Mouse (Mus musculus) cerebellum, adult 11 months (tissue): ENCODE results near the gene Map3k5.

Experiments
- DNase-seq: peaks from one replicate; pipeline ENCODE4 v3.0.0; 2022

The Map3k5 gene

DNA sequence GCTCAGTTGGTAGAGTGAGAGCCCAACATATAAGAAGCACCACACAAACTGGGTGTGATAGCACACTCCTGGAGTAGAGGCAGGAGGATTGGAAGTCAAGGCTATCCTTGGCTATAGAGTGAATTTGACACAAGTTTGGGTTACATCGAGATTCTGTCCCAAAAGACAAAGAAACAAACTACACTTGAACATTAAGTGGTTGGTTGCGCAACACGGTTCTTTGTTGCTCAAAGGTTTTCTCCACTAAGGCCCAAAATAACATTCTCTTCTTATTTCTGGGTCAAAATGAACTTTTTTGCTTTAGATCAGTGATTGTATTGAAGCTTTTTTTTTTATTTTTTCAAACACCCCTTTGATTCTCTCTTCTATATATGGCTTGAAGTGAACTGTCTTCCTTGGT, 75.7 kb downstream of the Map3k5 start:
- no peak for DNase-seq

DNA sequence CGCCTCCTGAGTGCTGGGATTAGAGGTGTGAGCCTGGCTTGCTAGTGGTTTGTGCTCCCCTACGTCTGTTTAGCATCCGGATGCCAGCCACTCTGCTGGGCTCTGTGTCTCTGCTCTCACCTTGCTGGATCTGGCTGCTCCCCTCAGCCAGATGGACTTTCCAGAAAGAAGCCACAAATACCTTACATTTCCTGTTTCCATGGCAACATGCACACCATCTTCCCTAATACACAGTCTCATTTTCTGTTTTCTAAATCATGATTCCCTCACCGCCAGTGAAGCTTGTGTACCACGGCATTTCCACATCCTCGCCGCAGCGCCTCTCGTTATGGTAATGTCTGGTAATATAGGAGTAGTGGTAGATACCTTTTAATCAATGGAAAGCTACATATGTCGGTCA, 84.1 kb downstream of the Map3k5 start:
- peak; percentile 73 for DNase-seq

- no peak for DNase-seq
Measured at GRCm38 (mm10) chr10:20018806-20019205, 84.5 kb downstream of the Map3k5 start.

- DNase-seq = no peak
Measured at GRCm38 (mm10) chr10:20021256-20021655, 87.0 kb downstream of the Map3k5 start.

DNA sequence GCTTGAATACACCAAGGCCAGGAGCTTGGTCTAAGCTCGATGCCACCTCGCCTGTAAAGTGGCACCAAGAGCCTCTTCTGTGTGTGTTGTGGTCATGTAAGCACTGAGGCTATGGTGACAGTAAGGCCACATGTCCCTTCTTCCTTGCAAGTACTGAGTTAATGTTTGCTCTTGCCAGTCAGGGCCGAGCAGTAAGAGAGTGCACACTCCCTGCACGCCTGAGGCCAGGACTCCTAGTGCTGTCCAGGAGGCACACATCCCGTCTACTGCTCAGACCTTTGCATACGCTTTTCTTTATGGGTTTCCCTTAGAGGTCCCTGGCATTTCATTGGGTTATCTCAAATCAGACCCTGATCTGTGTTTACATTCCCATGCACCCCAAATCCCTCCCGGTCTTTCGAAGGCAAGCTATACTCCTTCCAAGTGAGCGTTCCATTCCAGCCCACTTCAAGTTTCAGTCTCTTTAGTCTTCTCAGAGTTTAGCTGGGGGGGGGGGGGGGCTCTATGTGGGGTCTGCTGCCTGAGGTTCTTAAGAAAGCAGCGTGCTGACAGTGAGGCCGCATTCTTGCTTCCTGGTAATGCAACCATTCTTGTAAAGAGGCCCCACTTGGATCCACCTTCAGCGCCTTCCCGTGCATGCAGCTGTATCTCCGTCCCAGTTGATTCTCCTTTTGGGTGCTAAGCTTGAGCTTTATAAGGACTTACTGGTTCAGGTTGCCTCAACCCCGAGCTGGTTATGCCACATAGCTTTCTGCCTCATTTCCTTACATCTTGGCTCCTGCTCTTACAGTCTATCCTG, 87.6 kb downstream of the Map3k5 start:
- no peak for DNase-seq

DNA sequence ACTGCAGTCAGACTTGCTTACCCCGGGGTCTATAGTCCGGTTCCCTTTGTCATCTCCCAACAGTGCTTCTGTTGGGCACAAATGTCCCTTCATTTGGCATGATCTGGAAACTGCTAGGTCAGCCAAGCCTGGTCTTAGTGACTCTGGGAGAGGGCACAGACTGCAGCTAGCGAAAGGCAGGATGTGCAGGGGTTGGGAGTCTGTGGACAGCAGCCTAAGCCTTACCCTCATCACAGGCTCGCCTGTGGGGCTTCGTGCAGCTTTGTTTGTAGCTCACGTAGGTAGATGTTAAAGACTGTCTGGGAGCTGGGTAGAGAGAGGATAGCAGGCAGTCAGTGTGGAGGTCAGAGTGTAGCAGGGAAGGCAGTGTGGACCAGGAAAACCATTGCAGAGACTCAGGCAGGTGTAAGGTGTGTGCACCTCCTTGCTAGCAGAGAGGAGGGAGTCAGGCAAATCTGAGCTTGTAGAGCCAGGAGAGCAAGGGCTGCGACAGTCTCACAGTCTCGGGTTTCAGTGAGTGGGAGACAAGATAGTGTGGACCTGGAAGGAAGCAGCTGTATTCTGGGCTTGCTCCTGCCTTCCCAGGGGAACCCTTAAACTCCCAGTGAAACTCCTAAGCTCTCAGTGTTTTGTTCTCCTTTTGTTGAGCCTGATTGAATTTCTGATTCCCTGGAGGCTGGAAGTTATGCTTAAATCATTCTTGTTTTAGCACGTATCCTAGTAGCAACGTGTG, 88.5 kb downstream of the Map3k5 start:
- no peak for DNase-seq

GRCm38 (mm10) chr10:20023524-20023923, 89.3 kb downstream of the Map3k5 start:
- DNase-seq = peak; percentile 82

DNA sequence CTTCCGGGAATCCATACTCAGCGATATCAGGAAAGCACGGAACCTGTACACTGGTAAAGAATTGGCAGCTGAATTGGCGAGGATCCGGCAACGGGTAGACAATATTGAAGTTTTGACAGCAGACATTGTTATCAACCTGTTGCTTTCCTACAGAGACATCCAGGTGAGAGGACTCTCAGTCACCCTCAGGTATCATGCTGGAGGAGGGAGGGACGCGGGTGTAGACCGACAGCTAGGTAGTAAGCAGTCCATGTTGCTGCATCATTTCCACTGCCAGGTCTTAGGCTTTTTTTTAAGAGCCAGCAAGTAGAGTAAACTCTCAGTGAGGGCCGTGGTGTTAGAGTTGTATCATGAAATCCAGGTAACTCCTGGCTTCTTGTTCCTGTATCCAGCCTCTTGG, 90.6 kb downstream of the Map3k5 start:
- DNase-seq = no peak

DNA sequence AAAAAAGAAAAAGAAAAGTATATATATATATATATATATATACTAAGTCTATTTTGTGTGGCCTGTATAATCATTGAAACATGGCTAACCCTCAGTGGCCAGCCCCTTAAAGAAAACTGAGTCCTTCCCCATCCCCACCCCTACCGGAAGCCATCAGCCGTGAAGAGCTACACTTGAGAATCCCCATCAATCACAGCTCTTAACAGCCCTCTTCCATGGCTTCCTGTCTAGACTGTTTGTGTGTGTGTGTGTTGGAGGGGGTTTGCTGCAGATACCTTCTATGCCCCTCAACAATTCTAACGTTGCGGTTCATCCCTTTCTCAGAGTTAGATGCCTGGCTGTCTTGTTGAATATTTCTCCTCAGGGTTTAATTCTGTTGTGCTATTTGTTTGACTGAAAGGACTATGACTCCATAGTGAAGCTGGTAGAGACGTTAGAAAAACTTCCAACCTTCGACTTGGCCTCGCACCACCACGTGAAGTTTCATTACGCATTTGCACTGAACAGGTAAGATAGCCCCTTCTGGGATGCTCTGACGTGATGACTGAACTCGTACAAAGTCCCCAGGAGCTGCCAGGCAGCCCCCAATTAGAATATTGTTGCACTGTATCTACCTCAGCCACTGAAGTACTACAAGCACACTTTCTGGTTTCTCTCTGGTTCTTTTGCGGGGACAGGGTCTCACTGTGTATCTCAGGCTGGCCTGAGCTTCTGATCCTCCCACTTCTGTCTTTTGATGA, 91.7 kb downstream of the Map3k5 start:
- DNase-seq = no peak

GRCm38 (mm10) chr10:20030703-20031102, 96.4 kb downstream of the Map3k5 start:
- DNase-seq = no peak

GRCm38 (mm10) chr10:20031936-20032335, 97.7 kb downstream of the Map3k5 start:
- peak; percentile 89 for DNase-seq

DNA sequence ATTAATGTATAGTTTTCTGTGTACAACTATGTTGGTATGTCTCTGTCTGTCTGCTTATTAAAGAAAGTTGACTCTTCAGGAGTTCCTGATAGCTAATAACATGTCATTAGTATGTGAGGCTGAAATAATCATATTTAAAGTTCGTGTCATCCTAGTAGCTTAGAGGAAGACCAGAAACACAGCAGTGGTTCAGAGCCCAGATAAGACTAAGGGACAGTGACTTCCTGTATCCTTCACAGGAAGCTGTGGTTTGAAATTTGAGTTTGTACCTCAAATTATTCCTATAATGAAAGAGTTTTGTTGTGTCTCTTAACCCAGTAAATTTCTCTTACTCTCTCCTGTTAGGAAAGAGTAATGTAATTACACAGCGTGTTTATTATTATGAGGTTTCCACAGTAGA, 102.1 kb downstream of the Map3k5 start:
- no peak for DNase-seq

DNA sequence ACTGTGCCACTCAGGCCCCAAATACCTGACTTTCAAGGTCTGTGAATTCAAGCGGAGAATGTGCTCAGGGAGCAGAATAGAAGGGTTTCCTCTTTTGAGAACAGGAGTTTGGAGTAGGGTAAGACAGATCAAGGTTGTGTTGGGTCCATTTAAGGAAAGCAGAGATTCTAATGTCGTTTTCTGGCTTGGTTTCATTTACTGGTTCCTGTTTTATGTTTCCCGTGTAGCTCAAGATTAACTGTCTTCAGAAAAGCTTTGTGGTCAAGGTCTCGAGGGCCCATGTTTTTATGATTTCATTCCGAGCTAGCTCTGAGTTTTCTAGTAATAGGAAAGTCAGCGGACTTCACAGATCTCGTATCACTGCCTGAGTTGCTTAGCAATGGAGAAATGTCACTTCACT, 102.6 kb downstream of the Map3k5 start:
- no peak for DNase-seq

DNA sequence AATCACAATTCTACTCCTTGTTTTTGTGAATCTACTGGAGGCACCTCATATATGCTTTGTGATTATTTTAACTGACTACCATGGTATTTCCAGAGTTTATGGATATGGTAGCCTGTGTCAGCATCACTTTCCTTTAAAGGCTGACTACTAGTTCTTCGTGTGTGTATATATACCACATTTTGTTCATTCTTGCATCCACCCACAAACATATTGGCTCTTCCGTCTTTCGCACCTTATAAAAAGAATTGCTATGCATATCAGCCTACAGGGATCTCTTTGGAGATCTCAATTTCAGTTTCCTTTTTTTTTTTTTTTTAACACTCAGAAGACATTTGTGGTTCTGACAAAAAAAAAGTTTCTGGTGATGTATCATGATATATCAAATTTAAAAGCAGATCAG, 105.3 kb downstream of the Map3k5 start:
- no peak for DNase-seq

- no peak for DNase-seq
Measured at GRCm38 (mm10) chr10:20040116-20040515, 105.8 kb downstream of the Map3k5 start.

GRCm38 (mm10) chr10:20040677-20041076, 106.4 kb downstream of the Map3k5 start:
- DNase-seq = no peak

GRCm38 (mm10) chr10:20042081-20042480, 107.8 kb downstream of the Map3k5 start:
- DNase-seq = peak; percentile 36

DNA sequence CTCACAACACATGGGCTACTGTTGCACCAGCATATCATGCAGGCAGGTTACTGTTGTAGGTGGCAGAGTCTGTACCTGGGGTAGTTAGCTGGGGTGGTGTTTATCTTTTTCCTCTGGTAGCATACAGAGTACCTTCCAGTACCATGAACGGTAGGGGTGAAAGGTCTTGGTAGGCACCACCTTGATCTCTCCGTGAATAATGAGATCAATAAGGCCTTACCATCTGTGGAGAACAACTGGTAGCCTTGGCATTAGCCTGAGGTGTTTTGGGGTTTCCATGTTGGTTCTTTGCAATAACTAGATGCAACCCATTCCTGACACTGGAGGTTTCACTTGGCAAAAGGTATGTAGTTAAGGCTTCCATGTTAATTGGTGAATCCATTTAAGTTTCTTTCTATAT, 109.8 kb downstream of the Map3k5 start:
- DNase-seq = no peak

DNA sequence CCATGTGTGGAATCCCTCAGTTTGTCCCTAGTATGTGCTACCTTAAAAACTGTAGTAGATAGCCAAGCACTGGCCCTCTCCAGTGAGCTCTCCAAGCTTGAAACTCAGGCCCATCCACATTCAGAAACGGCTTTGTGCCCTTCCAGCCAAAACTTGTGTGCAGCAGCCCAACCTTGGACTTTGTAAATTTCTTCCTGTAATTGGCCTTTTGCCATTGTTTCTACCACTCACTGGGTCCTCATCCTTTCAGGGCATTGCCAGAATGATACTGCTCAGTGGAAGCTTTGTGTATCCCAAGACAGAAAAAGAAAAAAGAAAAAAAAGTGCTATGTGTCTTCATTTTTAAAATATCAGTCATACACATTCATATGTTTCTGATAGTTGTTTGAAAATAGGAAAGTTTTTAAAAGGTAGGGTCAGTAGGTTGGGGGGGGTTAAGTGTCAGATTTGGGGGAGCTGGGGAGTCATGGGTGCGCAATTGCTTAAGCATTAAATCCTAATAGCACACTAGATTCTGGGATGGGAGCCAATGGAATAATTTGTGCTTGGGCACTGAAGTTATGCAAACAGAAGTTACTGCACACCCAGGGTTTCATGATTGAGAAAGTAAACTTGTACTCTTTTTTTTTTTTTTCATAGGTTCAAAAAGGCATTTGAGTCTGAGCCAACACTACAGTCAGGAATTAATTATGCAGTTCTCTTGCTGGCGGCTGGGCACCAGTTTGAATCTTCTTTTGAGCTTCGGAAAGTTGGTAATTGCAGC, 111.6 kb downstream of the Map3k5 start:
- no peak for DNase-seq

DNA sequence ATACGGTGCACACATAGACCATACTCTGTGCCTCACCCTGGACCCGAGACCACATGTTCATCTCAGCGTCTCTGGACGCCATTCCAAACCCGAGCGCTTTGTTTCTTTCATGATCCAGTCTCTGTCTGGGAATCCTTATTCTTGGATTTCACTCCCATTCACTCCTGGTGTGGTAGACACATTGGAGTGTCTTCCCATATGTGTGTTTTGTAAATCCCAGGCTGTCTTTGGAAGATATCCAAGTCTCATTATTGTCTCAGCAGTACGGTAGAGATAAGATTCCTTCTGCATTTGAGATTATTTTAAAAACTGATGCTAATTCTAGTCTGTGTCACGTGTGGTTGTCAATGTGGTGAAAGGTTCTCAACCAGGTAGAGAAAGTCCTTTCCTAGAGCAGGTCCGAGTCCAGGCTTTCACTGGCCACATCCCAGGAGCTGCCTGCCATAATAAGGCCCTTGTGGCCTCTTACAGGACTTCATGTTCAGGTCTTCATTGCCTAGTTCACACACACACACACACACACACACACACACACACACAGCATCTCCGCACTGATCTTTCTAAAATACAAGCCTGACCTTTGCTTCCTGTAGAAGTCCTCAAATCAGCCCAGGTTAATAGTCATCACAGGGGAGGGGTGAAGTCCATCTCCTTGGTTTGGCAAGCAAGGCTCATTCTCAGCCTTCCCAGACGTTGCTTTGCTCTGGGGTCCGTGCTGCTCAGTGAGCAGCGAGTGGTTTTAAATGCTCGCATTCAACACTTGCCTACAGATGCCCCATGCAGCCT, 122.8 kb downstream of the Map3k5 start:
- no peak for DNase-seq

- no peak for DNase-seq
Measured at GRCm38 (mm10) chr10:20058031-20058430, 123.8 kb downstream of the Map3k5 start.

DNA sequence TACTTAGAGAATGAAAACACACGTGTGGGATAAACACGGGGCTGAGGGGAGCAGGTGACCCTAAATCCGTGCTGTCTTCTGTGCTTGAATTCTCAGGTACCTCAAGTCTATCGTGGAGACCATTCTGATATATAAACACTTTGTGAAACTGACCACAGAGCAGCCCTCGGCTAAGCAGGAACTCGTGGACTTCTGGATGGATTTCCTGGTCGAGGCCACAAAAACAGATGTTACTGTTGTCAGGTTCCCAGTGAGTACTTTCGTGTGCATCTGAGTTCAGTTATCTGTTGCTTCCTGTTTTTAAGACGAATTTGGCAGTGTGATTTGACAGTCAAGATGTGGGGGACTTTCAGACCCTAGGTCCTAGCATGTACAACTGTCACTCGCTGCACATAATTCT, 124.6 kb downstream of the Map3k5 start:
- DNase-seq = no peak
